Mouse (Mus musculus) midbrain, postnatal 0 days (tissue): ENCODE measurements around the gene Adcyap1r1. TPM values are rescaled to one million over a fixed set of nuclear protein-coding genes. Genes with fewer than 3 reads are reported as not detected.

Source experiments
- ATAC-seq: fragments of 200-750 bp; cut with Nextera tagmentation; 2 replicates; pipeline ENCODE4 v1.8.0; 2017; ENCODE audit warnings: moderate number of reproducible peaks, mild to moderate bottlenecking, moderate TSS enrichment, moderate library complexity; ENCODE audit not compliant: low FRiP score
- DNase-seq: peaks from one replicate; pipeline ENCODE4 v3.0.0-alpha.2; 2015; ENCODE audit warnings: low spot score
- H3K27ac ChIP-seq: fragments of 300-500 bp; sonication (generic); 2 replicates; pipeline ENCODE4 v1.5.1; 2014; ENCODE audit warnings: low read depth, mild to moderate bottlenecking, low read length, mixed read lengths
- H3K27me3 ChIP-seq: fragments of 300-500 bp; sonication (generic); 2 replicates; pipeline ENCODE4 v1.6.1; 2014; ENCODE audit warnings: low read length, control low read depth, mixed read lengths; ENCODE audit not compliant: insufficient read depth
- H3K36me3 ChIP-seq: fragments of 300-500 bp; sonication (generic); 2 replicates; pipeline ENCODE4 v1.6.1; 2014; ENCODE audit warnings: low read length, control low read depth, mixed read lengths; ENCODE audit not compliant: insufficient read depth
- H3K4me1 ChIP-seq: fragments of 300-500 bp; sonication (generic); 2 replicates; pipeline ENCODE4 v1.6.1; 2014; ENCODE audit warnings: mild to moderate bottlenecking, control low read depth, antibody characterized with exemption, low read length, mixed read lengths; ENCODE audit not compliant: insufficient read depth
- H3K4me2 ChIP-seq: fragments of 300-500 bp; sonication (generic); 2 replicates; pipeline ENCODE4 v1.6.1; 2014; ENCODE audit warnings: low read depth, mild to moderate bottlenecking, low read length, mixed read lengths; ENCODE audit not compliant: poor library complexity, severe bottlenecking
- H3K4me3 ChIP-seq: fragments of 300-500 bp; sonication (generic); 2 replicates; pipeline ENCODE4 v1.5.1; 2014; ENCODE audit warnings: low read depth, mild to moderate bottlenecking, low read length, moderate library complexity
- H3K9ac ChIP-seq: fragments of 300-500 bp; sonication (generic); replicated peaks from 2 replicates; pipeline ENCODE4 v1.6.1; 2014; ENCODE audit warnings: mild to moderate bottlenecking, low read length, moderate library complexity, mixed read lengths; ENCODE audit not compliant: poor library complexity, severe bottlenecking
- H3K9me3 ChIP-seq: fragments of 300-500 bp; sonication (generic); 2 replicates; pipeline ENCODE4 v1.6.1; 2016; ENCODE audit warnings: low read length, control low read depth
- CTCF ChIP-seq: IDR thresholded peaks from 2 replicates; pipeline ENCODE4 v1.5.1; 2016; ENCODE audit warnings: antibody characterized with exemption, mild to moderate bottlenecking
- WGBS: fragments of 180-500 bp; shearing (Covaris S2); extraction: QIAGEN DNeasy Blood & Tissue Kit; methylation state at CpG from one replicate; pipeline ENCODE4 v1.1.7; 2014; 5-methylcytosine and 5-hydroxymethylcytosine counted together
- polyA plus RNA-seq: library from polyadenylated mRNA; unstranded; fragments of >200 nt; fragmentation: Nextera tagmentation; extraction: Ambion mirVana; gene quantifications from 2 replicates; pipeline ENCODE4 v1.2.1, GENCODE M21; 2015
- total RNA-seq: library from RNA; depleted of rRNA; stranded (reverse); fragments of >200 nt; gene quantifications from 2 replicates; pipeline ENCODE4 v1.2.3, GENCODE M21; 2014

Adcyap1r1 gene
- total and polyA plus RNA-seq, 2 experiments from 2014 or later, result 68.6 to 207 TPM

GRCm38 (mm10) chr6:55511212-55512065 is 59.7 kb downstream of the Adcyap1r1 start:
- H3K9ac ChIP-seq, result no peak overlapping the region
- H3K4me2 ChIP-seq, result no peak overlapping the region
- H3K4me1 ChIP-seq, result no peaks in the 10 kb centered on the region
- TF ChIP-seq CTCF, result peak; percentile 86
- DNase-seq (peak; percentile 94), ATAC-seq (peak; percentile 90)
- no peak overlapping the region for H3K27ac ChIP-seq
- H3K27me3 ChIP-seq, result no peaks in the 10 kb centered on the region
- H3K4me3 ChIP-seq, result no peak overlapping the region
- no peaks in the 10 kb centered on the region for H3K36me3 ChIP-seq
- no peaks in the 10 kb centered on the region for H3K9me3 ChIP-seq
- WGBS, result 37% methylated on average over 12 of the region's 12 CpGs

GRCm38 (mm10) chr6:55512066-55512703 is 60.4 kb downstream of the Adcyap1r1 start:
- TF ChIP-seq CTCF, result no peak
- H3K9ac ChIP-seq, result no peak overlapping the region
- 28% methylated on average over 19 of the region's 19 CpGs for WGBS
- H3K27ac ChIP-seq, result no peak overlapping the region
- no peak overlapping the region for H3K4me3 ChIP-seq
- peak; percentile 32; the same call in 1 of the 2 replicates for ATAC-seq
- H3K4me2 ChIP-seq, result no peak overlapping the region
- no peaks in the 10 kb centered on the region for H3K9me3 ChIP-seq
- no peaks in the 10 kb centered on the region for H3K36me3 ChIP-seq
- H3K4me1 ChIP-seq, result no peaks in the 10 kb centered on the region
- H3K27me3 ChIP-seq, result no peaks in the 10 kb centered on the region
- DNase-seq, result no peak

DNA sequence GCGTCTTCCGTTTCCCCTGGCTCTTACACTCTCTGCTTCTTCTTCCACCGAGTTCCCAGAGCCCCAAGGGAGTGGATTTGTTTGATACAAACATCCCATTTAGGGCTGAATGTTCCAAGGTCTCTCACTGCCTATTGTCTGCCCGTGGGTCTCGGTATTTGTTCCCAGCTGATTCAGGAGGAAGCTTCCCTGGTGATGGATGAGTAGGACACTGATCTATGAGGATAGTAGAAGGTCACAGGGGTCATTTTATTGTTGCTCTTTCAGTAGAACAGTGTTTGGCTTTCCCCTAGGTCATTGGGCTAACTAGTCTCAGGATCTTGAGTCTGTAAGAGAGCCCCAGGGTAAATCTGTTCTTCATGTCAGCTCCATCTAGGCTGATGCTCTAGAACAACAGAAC is 61.7 kb downstream of the Adcyap1r1 start:
- no peak for ATAC-seq

GRCm38 (mm10) chr6:55519605-55520201 is 67.9 kb downstream of the Adcyap1r1 start:
- Histone ChIP-seq H3K36me3 (no peaks in the 10 kb centered on the region), H3K9me3 (no peaks in the 10 kb centered on the region), H3K4me3 (no peak overlapping the region), H3K9ac (peak overlapping the region; percentile 30; the same call in 1 of the 2 replicates), H3K4me2 (peak overlapping the region; percentile 29), H3K27me3 (no peaks in the 10 kb centered on the region), H3K4me1 (no peaks in the 10 kb centered on the region), H3K27ac (no peak overlapping the region)
- ATAC-seq, result peak; percentile 92
- TF ChIP-seq CTCF, result peak; percentile 95
- DNase-seq, result peak; percentile 94
- WGBS, result 18% methylated on average over 11 of the region's 11 CpGs

More for the DNA sequence above, 61.7 kb downstream of the Adcyap1r1 start:
- no peak overlapping the region for H3K27ac ChIP-seq
- no peak for TF ChIP-seq CTCF
- H3K27me3 ChIP-seq, result no peaks in the 10 kb centered on the region
- 69% methylated on average over 5 of the region's 5 CpGs for WGBS
- no peak overlapping the region for H3K4me3 ChIP-seq
- H3K4me2 ChIP-seq, result no peak overlapping the region
- no peak for DNase-seq
- H3K4me1 ChIP-seq, result no peaks in the 10 kb centered on the region
- H3K9ac ChIP-seq, result no peak overlapping the region
- H3K36me3 ChIP-seq, result no peaks in the 10 kb centered on the region
- no peaks in the 10 kb centered on the region for H3K9me3 ChIP-seq

DNA sequence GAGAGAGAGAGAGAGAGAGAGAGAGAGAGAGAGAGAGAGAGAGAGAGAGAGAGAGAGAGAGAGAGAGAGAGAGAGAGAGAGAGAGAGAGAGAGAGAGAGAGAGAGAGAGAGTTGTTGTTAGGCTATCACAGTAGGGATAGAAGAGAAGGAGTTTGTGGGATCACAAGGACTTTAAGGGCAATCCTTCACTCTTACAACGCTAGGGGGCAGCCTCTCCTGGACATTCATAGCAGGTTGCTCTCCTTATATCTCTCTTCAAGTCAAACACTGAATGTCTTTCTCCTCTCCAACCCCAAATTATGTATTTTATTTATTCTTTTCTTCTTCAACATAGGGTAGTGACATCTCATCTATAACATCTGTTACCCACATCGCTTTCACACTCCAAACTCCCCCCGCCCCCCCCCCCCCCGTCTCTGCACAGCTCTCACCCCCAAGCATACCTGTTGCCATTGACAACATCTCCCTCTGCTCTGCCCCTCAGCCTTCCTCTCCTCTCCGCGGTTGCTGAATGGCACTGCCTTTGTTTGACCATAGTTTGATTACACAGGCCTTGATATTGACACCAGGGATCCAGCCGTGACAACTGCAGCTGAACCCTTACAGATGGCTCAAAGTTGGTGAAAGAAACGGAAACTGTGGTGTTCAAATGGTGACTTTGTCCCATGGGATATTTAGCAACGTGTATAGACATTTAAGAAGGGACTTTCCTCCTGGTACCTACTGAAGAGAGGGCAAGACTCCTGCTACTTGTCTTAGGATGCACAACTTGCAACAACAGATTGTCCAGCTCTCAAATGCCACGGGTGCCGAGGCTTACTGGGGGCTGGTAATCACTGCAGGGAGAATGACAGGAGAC is 68.7 kb downstream of the Adcyap1r1 start:
- peak overlapping the region; percentile 29 for H3K4me2 ChIP-seq
- 30% methylated on average over 11 of the region's 11 CpGs for WGBS
- H3K9ac ChIP-seq, result no peak overlapping the region
- ATAC-seq (peak; percentile 84), DNase-seq (peak; percentile 92)
- no peaks in the 10 kb centered on the region for H3K9me3 ChIP-seq
- H3K27me3 ChIP-seq, result no peaks in the 10 kb centered on the region
- no peak overlapping the region for H3K4me3 ChIP-seq
- no peak overlapping the region for H3K27ac ChIP-seq
- peak; percentile 75 for TF ChIP-seq CTCF
- no peaks in the 10 kb centered on the region for H3K4me1 ChIP-seq
- no peaks in the 10 kb centered on the region for H3K36me3 ChIP-seq
